Mouse (Mus musculus) NIH3T3 (cell line): ENCODE data around the gene Gm28053.
"Not testable (repeated sequence)": the region's sequence is repeated elsewhere in the genome, so short reads cannot be mapped to it uniquely, and the experiment has no call there.

Experiments used
- DNase-seq: peaks from one replicate; pipeline ENCODE4 v3.0.0-alpha.2; 2012; ENCODE audit warnings: low read depth

Gm28053 gene

DNA sequence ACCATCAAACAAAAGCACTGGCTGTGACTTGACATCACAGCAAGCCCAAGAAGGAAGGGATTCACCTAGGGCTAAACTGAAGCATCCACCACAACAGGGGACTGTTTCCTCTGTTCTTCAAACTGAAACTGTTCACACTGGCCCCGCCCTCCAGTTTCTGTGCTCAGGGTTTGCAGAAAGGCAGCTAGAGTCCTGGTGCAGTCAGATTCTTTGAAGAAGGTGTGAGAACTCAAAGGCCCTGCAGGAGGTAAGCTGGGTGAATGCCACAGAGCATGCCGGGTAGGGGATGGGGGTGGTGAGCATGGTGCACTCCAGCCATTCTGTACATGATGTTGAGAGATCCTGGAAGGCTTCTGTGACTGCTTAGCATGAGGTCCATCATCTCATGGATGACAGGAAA, at the start of gene Gm28053, which contains the start of gene Gimap7:
Gene Gm28053, plus strand, starts transcription at position 153 of the 400 bp plus-strand sequence.
Gene Gimap7, plus strand, starts transcription at position 167 of the 400 bp plus-strand sequence.
- no peak for DNase-seq

DNA sequence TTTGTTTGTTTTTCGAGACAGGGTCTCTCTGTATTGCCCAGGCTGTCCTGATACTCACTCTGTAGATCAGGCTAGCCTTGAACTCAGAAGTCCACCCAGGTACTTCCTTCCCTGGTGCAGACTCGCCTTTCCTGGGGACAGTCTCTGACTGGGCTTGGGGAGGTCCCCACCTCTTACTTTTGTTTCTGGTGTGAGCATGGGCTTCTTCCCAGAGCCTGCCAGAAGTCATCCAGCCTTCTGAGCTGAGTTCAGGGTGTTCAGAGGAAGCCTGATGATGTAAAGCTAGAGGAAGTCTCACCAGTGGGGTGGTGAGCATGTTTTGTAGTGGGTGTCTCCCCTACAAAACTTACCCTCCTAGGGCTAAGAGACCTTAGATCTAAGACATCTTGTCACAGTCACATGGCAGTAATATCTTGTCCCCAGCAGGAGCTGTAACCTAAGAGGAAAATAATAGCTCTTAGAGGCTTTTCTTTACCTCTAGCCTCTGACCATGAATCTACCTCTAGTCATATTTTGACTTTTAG, 48.9 kb upstream of the Gm28053 start:
- no peak for DNase-seq

GRCm38 (mm10) chr6:48674291-48675058, 43.9 kb upstream of the Gm28053 start:
- no peak for DNase-seq

DNA sequence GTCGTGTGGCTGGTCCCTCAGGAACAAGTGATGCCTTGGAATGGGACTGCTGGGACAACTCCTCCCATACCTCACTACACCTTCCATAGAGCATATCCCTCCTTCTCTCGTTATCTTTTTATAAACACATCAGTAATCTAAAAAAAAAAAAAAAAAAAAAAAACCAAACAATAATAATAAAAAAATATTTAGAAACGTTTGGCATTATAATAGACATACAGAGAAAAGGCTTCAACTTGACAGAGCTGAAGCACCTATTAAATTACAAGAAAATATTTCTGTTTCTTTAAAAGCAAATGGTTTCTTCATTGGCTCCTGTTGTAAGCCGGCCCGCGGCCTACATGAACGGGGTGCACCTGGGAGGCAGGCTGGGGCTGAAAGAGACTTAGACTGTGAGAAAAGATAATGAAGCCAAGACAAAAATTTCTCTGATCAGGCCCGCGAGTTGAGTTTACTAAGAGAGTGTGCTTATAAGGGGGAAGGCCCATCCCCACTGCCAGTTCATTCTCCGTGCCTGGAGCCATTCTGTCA, 42.9 kb upstream of the Gm28053 start:
- no peak for DNase-seq

DNA sequence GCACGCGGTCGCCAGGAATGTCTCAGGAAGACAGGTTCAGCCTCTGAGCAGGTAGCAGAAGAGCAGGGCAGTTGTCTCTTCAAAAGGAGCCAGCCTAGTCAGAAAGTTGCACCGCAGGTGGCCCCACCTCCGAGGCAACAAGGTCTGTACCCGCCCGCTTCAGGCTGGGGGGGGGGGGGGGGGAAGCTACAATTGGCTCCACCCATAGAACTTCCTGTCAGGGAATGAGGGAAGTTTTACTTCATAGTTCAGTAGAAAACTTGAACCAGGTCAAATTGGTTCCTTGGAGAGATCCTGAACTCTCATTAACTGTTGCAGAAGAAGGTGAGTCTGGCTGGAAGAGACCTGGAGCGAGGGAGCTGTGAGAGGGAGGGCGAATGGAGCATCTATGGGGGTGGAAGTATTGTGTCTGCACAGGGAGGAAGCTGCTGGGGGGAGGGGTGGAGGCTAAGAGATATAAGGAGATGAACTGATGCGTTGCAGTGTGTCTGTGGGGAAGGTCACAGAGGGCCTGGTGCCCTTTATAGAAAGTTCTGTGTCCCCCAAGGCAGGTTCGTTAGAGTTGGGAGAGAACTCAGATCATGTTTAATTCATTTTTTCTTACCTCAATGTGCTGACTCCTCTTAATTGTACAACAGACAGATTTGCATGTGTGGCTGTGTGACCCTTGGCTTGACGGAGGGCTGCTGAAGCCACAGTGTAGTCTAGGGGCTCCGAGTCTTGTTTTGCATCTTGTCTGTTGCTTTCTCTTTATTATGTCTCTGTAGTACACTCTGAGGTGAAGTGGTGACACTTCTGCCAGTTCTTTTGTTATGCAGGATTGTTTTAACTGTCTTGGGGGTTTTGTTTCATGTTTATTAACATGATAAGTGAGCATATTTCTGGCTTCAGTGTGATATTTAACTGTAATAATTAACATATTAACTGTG, 42.2 kb upstream of the Gm28053 start, which contains the start of gene Gimap9:
Gene Gimap9, plus strand, starts transcription at position 199 of the 929 bp plus-strand sequence.
- DNase-seq: peak; percentile 62

GRCm38 (mm10) chr6:48676860-48677415, 41.5 kb upstream of the Gm28053 start:
- no peak for DNase-seq

DNA sequence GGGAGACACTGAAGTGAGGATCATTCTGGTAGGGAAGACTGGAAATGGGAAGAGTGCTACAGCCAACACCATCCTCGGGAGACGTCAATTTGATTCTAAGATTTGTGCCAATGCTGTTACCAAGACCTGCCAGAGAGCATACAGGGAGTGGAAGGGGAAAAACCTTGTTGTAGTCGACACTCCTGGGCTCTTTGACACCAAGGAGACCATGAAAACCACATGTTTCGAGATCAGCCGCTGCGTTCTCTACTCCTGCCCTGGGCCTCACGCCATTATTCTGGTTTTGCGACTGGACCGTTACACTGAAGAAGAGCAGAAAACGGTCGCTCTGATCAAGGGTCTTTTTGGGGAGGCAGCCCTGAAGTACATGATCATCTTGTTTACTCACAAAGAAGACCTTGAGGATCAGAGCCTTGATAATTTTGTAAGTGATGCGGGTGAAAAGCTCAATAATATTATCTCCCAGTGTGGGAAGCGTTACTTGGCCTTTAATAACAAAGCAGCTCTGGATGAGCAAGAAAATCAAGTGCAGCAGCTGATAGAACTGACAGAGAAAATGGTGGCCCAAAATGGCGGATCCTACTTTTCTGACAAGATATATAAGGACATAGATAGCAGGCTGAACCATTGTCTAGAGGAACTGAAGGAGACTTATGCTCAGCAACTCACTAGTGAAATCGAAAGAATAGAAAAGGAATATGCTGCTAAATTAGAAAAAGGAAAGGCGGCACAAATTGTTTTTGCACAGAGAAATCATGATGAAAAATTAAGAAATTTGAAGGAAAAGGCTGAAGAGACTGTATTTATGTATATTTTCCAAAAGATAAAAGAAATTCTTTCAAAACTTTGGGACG, 40.7 kb upstream of the Gm28053 start:
- DNase-seq: no peak

- DNase-seq: no peak
These were observed 40.0 kb upstream of the Gm28053 start for GRCm38 (mm10) chr6:48678391-48678790.

- no peak for DNase-seq
These were observed 38.7 kb upstream of the Gm28053 start for GRCm38 (mm10) chr6:48679701-48680100.

DNA sequence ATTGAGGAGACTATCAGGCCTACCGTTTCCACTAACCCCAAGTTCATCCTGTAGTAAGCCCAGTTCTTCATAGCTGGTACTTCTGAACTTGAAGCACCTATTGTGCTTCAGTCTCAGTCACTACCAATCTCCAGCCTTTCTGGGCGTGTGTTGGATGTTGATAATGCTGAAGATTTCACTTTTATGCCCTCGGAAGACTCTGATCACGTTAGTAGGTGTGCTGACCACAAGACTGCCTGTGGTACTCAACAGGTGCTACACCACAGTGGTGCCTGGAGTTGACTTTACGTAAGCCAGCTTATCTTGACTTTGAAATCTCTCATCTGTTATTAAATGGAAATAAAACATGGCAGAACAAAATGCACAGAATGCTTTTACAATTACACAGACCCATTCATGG, 38.0 kb upstream of the Gm28053 start:
- no peak for DNase-seq

- no peak for DNase-seq
These were observed 36.8 kb upstream of the Gm28053 start for GRCm38 (mm10) chr6:48681472-48682090.

DNA sequence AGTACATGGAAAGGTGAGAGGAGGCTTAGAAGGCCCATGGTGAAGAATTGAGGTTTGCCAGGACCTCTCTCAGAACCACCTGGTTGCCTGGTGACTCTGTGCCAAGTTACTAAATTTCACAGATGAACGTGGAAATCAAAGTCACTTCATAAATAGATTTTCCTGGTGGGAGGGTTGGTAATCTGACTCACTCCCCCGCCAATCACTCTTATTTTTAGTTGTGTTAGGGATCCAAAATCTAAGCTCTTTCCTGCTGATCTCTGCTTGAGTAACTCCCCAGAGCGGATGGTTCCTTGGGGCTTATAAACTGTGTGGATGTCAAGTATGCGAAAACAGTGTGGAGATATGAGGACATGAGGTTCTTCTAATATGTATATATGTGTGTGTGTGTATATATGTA, 36.1 kb upstream of the Gm28053 start:
- no peak for DNase-seq

- not testable (repeated sequence) for DNase-seq
These were observed 35.1 kb upstream of the Gm28053 start for GRCm38 (mm10) chr6:48683263-48683821.

GRCm38 (mm10) chr6:48684319-48684718, 34.1 kb upstream of the Gm28053 start, which contains the start of gene Gimap4:
Gene Gimap4 (plus strand): TSS chr6:48684549.
- DNase-seq: no peak

DNA sequence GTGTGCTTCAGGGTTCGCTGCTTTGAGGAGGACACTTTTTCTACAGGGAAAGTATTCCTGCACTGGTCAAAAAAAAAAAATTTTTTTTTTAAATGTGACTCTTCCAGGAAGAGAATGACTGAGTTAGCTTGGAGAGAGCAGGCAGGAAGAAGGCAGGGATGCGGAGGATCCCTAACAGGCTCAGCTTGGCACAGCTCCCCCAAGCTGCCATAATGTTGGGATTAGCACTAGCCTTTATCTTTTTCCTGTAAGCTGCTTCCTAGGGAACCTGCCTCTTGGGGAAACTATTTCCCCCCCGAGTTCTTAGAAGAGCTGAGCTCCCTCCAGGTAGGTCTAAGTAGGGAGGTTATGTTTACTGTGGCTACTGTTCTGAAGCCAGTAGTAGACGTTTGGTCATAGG, 33.6 kb upstream of the Gm28053 start:
- no peak for DNase-seq

- no peak for DNase-seq
These were observed 33.2 kb upstream of the Gm28053 start for GRCm38 (mm10) chr6:48685251-48685650.

- DNase-seq: no peak
These were observed 32.4 kb upstream of the Gm28053 start for GRCm38 (mm10) chr6:48685694-48686665.

DNA sequence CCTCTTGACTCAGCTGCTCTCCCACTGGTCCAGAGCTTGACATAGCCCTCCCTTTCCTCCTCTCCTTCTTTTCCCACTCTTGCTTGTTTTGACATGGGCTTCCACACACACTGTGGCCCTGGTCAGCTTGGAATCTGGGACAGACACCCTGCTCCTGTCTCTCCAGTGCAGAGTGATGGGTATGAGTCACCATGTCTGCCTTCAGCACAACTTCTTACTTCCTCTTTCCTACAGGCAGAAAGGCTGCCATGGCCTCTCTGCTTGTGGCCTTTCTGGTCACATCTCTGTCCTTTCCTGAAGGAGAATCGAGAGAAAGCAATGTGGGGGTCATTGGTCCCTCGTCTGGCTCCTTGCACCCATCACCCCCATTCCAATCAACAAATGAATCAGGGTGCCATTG, 31.3 kb upstream of the Gm28053 start:
- no peak for DNase-seq

DNA sequence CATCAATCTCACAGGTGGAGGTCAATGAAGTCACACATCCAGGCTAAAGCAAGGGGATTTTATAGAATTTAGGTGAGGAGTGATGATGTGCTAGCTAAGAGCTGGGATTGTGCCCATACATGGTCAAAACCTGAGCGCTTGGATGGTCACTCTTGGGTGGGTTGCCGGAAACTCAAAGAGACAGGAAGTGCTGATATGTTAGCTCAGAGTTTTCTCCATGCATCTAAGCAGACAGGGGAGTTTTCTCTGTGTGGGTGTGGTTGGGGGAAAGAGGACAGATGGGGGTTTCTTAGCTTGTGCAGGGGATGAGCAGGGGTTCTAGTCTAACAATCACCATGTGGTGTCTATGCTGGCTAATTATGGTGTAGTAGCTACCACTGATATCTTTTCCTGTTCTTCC, 29.1 kb upstream of the Gm28053 start:
- DNase-seq: no peak
